Mouse (Mus musculus): ENCODE results near the gene Sptan1. TPM values are rescaled to one million over a fixed set of nuclear protein-coding genes. Genes with fewer than 3 reads are reported as not detected.

Gene Sptan1
- polyA plus RNA-seq, 1 experiment: 0.04 TPM

DNA sequence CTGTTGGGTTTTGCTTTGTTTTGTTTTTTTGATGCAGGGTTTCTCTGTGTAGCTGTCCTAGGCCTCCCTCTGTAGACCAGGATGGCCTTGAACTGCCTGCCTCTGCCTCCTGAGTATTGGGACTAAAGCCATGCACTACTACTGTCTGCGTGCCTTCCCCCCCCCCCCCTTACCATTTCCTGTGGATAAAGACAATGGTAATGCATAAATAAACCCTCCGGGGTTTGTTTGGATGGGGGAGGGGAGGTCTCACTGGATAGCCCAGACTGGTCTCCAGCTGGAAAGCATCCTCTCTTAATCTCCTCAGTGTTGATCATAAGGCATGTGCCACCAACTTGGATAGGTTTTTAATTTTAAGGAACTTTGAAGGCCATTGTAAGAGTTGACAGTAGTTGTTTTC, 8.2 kb downstream of the Sptan1 start:
- Histone ChIP-seq H3K4me1 (ENCODE audit: control insufficient read depth) (peaks cover 10% of the 10 kb centered on the region), H3K4me3 (replicated peaks) (no peak overlapping the region), H3K27me3 (ENCODE audit: control insufficient read depth) (peaks cover 33% of the 10 kb centered on the region), H3K9me3 (ENCODE audit: control insufficient read depth, low read length) (no peaks in the 10 kb centered on the region), H3K36me3 (ENCODE audit: control insufficient read depth) (no peaks in the 10 kb centered on the region)
- no peak for TF ChIP-seq GATA1 (IDR thresholded peaks at IDR 0.05; ENCODE audit: low read length)
- no peak for TF ChIP-seq TAL1 (IDR thresholded peaks at IDR 0.05; ENCODE audit: low read length)

DNA sequence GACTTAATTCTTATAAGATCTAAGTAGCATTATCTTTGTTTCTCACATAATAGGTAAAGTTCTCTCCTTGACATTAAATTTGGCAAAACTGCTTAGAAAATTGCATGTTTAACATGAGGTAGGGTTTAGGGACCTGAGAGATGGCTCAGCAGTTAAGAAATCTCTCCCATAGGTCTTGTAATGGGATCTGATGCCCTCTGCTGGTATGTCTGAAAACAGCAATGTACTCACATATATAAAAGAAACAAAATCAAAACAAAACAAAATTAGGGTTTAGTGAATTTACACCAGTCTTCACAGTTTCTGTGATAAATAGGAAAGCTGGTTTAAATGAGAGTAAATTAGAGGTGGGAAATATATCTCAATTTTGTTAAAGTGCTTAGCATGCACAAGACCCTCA, 11.9 kb downstream of the Sptan1 start:
- Histone ChIP-seq H3K27me3 (ENCODE audit: control insufficient read depth) (peaks cover 13% of the 10 kb centered on the region), H3K4me1 (ENCODE audit: control insufficient read depth) (peaks cover 4% of the 10 kb centered on the region), H3K36me3 (ENCODE audit: control insufficient read depth) (no peaks in the 10 kb centered on the region; the same call in 1 of the 2 replicates), H3K9me3 (ENCODE audit: control insufficient read depth, low read length) (no peaks in the 10 kb centered on the region), H3K4me3 (replicated peaks) (no peak overlapping the region)
- TF ChIP-seq TAL1 (IDR thresholded peaks at IDR 0.05; ENCODE audit: low read length): no peak
- no peak for TF ChIP-seq GATA1 (IDR thresholded peaks at IDR 0.05; ENCODE audit: low read length)

DNA sequence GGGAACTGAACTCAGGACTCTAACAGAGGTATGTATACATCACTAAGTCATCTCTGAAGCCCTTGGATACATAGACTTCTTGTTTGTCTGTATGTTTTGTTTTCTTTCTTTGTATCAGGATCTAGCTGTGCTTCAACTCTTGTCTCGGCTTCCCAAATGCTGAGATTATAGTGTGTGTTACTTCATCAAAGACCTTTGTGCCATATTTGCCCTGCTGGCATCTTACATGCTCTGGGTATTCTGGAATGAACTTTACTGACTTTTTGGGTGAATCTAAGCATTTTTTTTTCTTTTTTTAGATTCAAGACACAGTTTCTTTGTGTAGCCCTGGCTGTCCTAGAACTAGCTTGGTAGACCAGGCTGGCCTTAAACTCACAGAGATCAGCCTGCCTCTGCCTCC, 15.3 kb downstream of the Sptan1 start:
- no peak for TF ChIP-seq TAL1 (IDR thresholded peaks at IDR 0.05; ENCODE audit: low read length)
- no peak for TF ChIP-seq GATA1 (IDR thresholded peaks at IDR 0.05; ENCODE audit: low read length)
- H3K27me3 ChIP-seq (ENCODE audit: control insufficient read depth): no peaks in the 10 kb centered on the region
- no peaks in the 10 kb centered on the region for H3K9me3 ChIP-seq (ENCODE audit: control insufficient read depth, low read length)
- no peaks in the 10 kb centered on the region for H3K4me1 ChIP-seq (ENCODE audit: control insufficient read depth)
- H3K4me3 ChIP-seq (replicated peaks): no peak overlapping the region
- H3K36me3 ChIP-seq (ENCODE audit: control insufficient read depth): no peaks in the 10 kb centered on the region; the same call in 1 of the 2 replicates

DNA sequence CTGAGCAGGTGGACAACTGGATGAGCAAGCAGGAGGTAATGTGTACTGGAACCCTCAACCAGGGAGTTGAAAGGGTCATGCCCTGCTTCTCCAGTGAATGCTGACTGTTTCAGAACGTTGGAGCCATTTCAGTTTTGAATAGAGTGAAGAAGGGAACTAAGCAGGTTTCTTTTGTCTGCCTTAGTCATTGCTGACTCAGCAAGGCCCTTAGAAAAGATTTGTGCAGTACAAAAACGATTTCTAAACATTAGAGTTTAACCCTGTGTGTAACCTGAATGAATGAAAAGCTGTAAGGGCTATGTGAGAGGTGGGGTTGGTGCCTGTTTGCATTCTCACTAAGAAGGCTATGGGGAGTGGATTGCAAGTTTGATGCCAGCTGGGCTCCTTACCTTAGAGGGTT, 26.6 kb downstream of the Sptan1 start:
- Histone ChIP-seq H3K4me3 (replicated peaks) (no peak overlapping the region), H3K9me3 (ENCODE audit: control insufficient read depth, low read length) (no peaks in the 10 kb centered on the region), H3K27me3 (ENCODE audit: control insufficient read depth) (no peaks in the 10 kb centered on the region), H3K36me3 (ENCODE audit: control insufficient read depth) (peaks cover 11% of the 10 kb centered on the region; the same call in 1 of the 2 replicates), H3K4me1 (ENCODE audit: control insufficient read depth) (no peaks in the 10 kb centered on the region)
- TF ChIP-seq TAL1 (IDR thresholded peaks at IDR 0.05; ENCODE audit: low read length): no peak
- TF ChIP-seq GATA1 (IDR thresholded peaks at IDR 0.05; ENCODE audit: low read length): no peak

DNA sequence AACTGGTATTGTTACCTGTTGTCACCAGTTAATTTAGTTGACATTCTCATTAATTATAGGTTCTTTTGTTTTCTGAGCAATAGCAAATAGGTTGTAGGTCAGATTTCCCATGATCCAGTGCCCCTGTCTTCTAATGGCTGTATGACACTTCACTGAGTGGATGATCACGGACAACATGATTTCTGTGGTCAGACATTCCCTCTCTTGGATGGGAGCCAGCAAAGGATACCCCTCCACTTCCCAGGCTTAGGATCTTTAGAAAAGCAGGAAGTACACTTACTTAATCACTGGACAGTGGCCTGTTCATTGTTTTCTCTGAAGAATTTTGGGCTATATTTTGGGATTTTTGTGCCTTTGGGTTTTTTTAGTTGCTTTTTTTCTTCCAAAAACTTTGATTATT, 43.7 kb downstream of the Sptan1 start:
- TF ChIP-seq TAL1 (IDR thresholded peaks at IDR 0.05; ENCODE audit: low read length): no peak
- no peak for TF ChIP-seq GATA1 (IDR thresholded peaks at IDR 0.05; ENCODE audit: low read length)
- Histone ChIP-seq H3K4me1 (ENCODE audit: control insufficient read depth) (no peaks in the 10 kb centered on the region), H3K27me3 (ENCODE audit: control insufficient read depth) (no peaks in the 10 kb centered on the region), H3K36me3 (ENCODE audit: control insufficient read depth) (peaks cover 14% of the 10 kb centered on the region; the same call in 1 of the 2 replicates), H3K9me3 (ENCODE audit: control insufficient read depth, low read length) (no peaks in the 10 kb centered on the region), H3K4me3 (replicated peaks) (no peak overlapping the region)

DNA sequence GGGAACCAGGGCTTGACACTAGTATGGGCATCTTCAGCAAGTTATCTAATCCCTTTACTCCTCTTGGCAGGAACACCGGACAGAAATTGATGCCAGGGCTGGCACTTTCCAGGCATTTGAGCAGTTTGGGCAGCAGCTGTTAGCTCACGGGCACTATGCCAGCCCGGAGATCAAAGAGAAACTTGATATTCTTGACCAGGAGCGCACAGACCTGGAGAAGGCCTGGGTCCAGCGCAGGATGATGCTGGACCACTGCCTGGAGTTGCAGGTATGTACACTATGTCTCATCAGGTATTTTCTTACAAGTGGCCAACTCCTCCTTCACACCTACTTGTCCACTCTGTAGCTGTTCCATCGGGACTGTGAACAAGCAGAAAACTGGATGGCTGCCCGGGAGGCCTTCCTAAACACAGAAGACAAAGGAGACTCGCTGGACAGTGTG, 45.5 kb downstream of the Sptan1 start:
- H3K4me3 ChIP-seq (replicated peaks): no peak overlapping the region
- H3K4me1 ChIP-seq (ENCODE audit: control insufficient read depth): no peaks in the 10 kb centered on the region
- H3K9me3 ChIP-seq (ENCODE audit: control insufficient read depth, low read length): no peaks in the 10 kb centered on the region
- no peaks in the 10 kb centered on the region for H3K27me3 ChIP-seq (ENCODE audit: control insufficient read depth)
- peaks cover 11% of the 10 kb centered on the region; the same call in 1 of the 2 replicates for H3K36me3 ChIP-seq (ENCODE audit: control insufficient read depth)
- TF ChIP-seq TAL1 (IDR thresholded peaks at IDR 0.05; ENCODE audit: low read length): no peak
- TF ChIP-seq GATA1 (IDR thresholded peaks at IDR 0.05; ENCODE audit: low read length): no peak

DNA sequence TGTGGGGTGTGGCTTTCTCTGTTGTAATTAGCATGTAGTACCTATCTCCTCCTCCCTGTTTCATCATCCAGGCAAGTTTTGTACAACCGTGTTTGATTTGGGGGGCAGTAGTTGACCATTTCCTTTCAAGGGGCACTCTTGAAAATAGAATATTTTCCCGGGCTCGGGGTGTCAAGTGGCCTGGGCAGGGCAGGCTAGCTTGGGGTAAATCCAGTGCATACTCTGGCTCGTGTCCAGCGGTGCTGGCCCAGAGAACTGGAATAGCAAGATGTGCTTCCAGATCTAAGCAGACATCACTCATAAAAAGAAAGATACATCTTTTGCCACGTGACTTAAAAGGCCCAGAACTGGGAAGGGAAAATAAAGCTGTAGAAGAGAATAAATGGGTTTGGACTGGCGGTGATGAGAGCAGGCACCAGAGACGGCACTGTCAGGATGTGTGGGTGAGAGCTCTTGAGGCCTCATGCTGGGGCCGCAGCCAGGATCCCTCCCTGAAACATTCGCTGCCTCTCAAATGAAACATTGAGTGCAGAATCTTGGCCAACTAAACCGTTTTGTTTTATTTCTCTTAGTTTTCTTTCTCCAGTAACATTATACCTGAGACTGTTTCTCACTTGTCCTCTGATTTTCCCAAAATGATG, 49.1 kb downstream of the Sptan1 start:
- Histone ChIP-seq H3K27me3 (ENCODE audit: control insufficient read depth) (no peaks in the 10 kb centered on the region), H3K4me3 (replicated peaks) (no peak overlapping the region), H3K4me1 (ENCODE audit: control insufficient read depth) (no peaks in the 10 kb centered on the region), H3K36me3 (ENCODE audit: control insufficient read depth) (peaks cover 12% of the 10 kb centered on the region; the same call in 1 of the 2 replicates), H3K9me3 (ENCODE audit: control insufficient read depth, low read length) (no peaks in the 10 kb centered on the region)
- TF ChIP-seq GATA1 (IDR thresholded peaks at IDR 0.05; ENCODE audit: low read length) (no peak), TAL1 (IDR thresholded peaks at IDR 0.05; ENCODE audit: low read length) (no peak)

DNA sequence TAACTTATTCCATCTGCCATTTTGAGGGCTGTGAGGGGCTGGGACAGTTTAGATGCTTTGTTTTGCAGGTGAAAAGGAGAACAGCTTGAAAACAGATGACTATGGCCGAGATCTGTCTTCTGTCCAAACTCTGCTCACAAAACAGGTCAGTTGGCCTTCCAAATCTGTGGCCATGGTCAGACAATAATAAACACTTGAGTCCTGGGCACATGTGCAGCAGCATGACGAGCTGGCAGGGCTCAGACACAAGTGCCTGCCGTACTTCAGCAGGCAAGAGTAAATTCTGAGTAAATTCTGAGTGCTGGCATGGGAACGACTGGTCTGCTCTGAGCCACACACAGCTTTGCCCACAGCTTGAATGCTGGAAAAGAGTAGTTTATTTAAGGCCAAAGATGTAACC, 60.1 kb downstream of the Sptan1 start:
- Histone ChIP-seq H3K9me3 (ENCODE audit: control insufficient read depth, low read length) (no peaks in the 10 kb centered on the region), H3K4me1 (ENCODE audit: control insufficient read depth) (no peaks in the 10 kb centered on the region), H3K4me3 (replicated peaks) (no peak overlapping the region), H3K36me3 (ENCODE audit: control insufficient read depth) (peaks cover 32% of the 10 kb centered on the region), H3K27me3 (ENCODE audit: control insufficient read depth) (no peaks in the 10 kb centered on the region)
- TF ChIP-seq GATA1 (IDR thresholded peaks at IDR 0.05; ENCODE audit: low read length) (no peak), TAL1 (IDR thresholded peaks at IDR 0.05; ENCODE audit: low read length) (no peak)

DNA sequence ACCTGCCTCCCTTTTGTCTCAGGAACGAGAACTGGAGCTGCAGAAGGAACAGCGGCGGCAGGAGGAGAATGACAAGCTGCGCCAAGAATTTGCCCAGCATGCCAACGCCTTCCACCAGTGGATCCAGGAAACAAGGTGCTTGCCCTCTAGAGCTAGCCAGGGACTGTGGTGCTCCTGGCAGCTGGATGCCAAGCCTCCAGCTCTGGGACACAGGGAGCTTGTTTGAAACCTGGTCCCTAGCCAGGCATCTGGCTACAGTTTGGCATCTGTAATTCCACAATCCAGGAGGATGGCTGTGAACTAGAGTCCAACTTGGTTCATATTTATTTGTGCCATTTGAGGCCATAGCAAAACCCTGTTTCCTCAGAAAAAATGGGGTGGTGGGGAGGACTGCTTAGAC, 61.6 kb downstream of the Sptan1 start:
- Histone ChIP-seq H3K4me3 (replicated peaks) (no peak overlapping the region), H3K9me3 (ENCODE audit: control insufficient read depth, low read length) (no peaks in the 10 kb centered on the region), H3K27me3 (ENCODE audit: control insufficient read depth) (no peaks in the 10 kb centered on the region), H3K36me3 (ENCODE audit: control insufficient read depth) (peaks cover 34% of the 10 kb centered on the region), H3K4me1 (ENCODE audit: control insufficient read depth) (no peaks in the 10 kb centered on the region)
- TF ChIP-seq TAL1 (IDR thresholded peaks at IDR 0.05; ENCODE audit: low read length) (no peak), GATA1 (IDR thresholded peaks at IDR 0.05; ENCODE audit: low read length) (no peak)
